Mouse (Mus musculus) ES-CJ7 (cell line): ENCODE measurements around the gene Igf2bp3.
"Not testable (repeated sequence)": the region's sequence is repeated elsewhere in the genome, so short reads cannot be mapped to it uniquely, and the experiment has no call there.

Experiments used
- DNase-seq: peaks from one replicate; pipeline ENCODE4 v3.0.0; 2011; ENCODE audit warnings: low read depth, low spot score

Igf2bp3 gene

GRCm38 (mm10) chr6:49214928-49215747, at the start of gene Igf2bp3:
TSS of gene Igf2bp3 (minus strand) at chr6:49214957.
- peak; percentile 97 for DNase-seq

DNA sequence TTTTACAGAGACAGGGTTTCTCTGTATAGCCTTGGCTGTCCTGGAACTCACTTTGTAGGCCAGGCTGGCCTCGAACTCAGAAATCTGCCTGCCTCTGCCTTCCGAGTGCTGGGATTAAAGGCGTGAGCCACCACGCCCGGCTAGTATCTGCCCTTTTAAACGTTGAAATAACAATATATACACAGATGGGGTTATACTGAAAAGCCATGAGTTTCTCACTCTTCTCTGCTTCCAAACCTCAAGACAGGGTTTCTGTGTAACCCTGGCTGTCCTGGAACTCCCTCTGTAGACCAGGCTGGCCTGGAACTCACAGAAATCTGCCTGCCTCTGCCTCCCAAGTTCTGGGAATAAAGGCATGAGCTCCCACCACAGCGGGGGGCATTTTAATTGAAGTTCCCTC, 49.7 kb upstream of the Igf2bp3 start:
- DNase-seq, result not testable (repeated sequence)

DNA sequence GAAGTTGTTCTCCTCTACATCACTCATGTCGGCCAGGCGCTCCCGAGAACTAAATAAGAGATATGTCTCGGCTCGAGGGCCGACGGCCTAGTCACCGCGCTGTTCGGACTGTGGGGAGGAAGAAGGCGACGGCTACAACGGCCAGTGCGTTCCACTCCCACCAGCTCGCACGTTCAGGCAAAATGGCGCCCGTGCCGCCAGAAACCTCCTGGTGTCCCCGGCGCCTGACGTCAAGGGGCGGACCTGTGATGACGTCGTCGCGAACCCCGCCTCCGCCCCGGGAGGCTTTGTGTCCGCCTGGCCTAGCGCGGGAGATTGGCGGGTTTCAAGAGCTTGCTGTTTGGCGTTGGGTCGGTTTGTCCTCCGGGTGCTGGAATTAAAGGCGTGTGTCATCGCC, 49.1 kb upstream of the Igf2bp3 start, which contains the start of gene Tra2a:
Gene Tra2a, minus strand, starts transcription at position 187 of the 397 bp plus-strand sequence.
- DNase-seq, result peak; percentile 97

GRCm38 (mm10) chr6:49263081-49263846, 48.5 kb upstream of the Igf2bp3 start:
- peak; percentile 52 for DNase-seq

GRCm38 (mm10) chr6:49262421-49262820, 47.7 kb upstream of the Igf2bp3 start:
- DNase-seq, result no peak

DNA sequence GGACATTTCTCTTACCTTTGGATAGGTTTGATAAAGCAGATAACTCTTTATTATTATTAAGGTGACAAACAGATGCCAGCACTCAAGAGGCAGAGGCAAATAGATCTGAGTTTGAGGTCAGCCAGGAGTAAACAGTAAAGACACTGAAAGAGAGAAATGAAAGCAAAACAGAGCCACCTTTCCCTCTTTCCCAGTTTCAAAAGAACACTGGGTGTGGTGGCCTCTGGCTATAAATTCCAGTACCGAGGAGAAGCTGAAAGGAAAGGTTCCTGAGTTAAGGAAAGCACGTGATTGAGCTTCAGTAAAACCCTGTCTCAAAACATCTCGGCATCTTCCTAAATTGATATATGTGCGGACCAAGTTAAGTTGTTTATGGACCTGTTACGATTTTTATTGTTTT, 45.0 kb upstream of the Igf2bp3 start:
- peak; percentile 68 for DNase-seq

DNA sequence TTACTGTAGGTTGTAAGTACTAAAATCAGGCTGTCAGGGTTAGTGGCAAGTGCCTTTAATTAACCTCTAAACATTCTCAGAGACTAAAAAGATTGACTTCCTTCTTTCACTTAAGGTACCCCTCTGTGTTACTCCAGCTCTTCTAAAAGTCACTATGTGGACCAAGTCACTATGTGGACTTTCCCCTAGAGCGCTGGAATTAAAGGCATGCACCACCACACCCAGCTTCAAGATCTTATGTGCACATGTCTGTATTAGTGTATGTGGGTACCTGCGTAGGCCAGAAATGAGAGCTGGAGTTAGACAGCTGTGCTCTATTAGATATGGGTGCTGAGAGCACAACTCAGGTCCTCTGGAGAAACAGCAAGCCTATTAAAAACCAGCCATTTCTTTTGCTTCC, 43.1 kb upstream of the Igf2bp3 start:
- DNase-seq, result no peak

GRCm38 (mm10) chr6:49252207-49252606, 37.5 kb upstream of the Igf2bp3 start:
- no peak for DNase-seq

GRCm38 (mm10) chr6:49251199-49251598, 36.4 kb upstream of the Igf2bp3 start:
- no peak for DNase-seq

GRCm38 (mm10) chr6:49247246-49247645, 32.5 kb upstream of the Igf2bp3 start:
- peak; percentile 77 for DNase-seq

GRCm38 (mm10) chr6:49242331-49242730, 27.6 kb upstream of the Igf2bp3 start:
- DNase-seq, result no peak

DNA sequence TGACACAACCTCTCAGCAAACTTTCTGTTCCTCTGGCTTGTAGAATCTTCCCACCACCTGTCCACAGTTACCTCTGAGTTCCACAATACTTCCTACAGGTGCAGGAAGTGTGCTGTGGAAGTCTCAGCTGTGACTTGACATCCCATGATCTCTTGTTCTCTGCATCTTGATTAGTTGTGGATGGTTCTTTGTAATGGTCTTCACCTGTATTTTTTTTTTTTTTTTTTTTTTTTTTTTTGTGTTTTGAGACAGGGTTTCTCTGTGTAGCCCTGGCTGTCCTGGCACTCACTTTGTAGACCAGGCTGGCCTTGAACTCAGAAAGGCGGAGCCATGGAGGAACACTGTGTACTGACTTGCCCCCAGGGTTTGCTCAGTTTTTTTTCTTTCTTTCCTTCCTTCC, 26.8 kb upstream of the Igf2bp3 start:
- DNase-seq, result no peak

DNA sequence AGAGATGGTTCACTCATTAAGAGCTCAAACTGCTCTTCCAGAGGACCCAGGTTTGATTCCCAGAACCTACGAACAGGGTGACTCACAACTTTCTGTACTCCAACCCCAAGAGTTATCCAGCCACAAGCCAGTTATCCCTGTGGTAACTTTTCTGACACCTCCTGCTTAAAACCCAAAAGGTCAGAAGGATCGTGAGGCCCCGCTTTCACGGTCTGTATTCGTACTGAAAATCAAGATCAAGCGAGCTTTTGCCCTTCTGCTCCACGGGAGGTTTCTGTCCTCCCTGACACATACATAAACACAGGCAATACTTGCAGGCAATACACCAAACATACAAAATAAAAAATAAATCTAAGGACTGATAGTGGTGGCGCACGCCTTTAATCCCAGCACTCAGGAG, 21.6 kb upstream of the Igf2bp3 start:
- DNase-seq, result peak; percentile 90

- peak; percentile 91 for DNase-seq
These were observed 18.6 kb upstream of the Igf2bp3 start for GRCm38 (mm10) chr6:49233356-49233755.

DNA sequence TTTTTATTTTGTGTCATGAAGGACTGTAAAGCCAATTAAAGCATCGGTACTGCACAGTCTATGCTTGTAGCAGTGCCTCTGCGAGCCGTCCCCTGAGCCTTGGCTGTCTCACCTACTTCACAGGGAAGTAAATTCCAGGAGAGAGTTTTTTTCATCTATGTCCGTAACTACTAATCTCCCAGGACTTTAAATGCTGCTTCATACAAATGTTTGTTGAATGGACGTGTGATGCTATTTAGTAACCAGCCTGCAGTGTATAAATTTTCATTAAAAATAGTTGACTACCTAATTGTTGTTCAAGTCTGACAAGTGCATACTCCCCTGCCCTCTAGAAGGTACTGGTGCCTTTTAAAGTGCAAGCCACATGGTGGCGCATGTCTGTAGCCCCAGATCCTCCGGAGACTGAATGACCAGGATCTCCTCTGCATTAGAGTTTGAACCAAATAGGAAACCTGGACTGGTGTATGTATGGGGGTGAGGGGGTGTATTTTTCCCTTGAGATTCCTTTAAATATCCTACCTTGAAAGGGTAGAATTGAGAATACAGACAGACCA, 13.4 kb upstream of the Igf2bp3 start:
- peak; percentile 77 for DNase-seq

DNA sequence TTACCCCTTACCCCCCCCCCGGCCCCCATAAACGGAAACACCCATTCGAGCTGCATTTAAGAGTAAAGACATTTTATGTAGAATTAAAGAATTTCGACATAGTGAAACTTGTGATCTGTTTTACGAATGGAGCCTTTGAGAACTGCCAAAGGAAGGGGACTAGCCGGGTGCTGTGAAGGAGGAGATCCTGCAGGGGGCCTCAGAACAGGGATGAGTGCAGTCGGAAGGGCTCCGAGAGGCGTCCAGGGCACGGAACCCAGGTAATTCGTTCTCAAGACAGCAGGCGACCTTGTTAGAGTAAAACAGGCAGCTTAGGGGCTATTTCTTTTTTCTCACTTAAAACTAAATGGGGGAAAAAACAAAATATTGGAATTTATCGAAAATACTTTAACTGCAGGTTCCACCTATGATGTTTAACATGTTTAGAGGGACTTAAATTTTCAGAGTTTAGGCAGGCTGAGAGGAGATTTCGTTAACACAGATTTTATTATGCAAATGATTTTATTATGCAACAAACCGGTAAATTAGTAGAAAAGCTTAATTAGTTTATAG, 12.5 kb upstream of the Igf2bp3 start:
- peak; percentile 88 for DNase-seq

GRCm38 (mm10) chr6:49225728-49226123, 11.0 kb upstream of the Igf2bp3 start:
- no peak for DNase-seq

DNA sequence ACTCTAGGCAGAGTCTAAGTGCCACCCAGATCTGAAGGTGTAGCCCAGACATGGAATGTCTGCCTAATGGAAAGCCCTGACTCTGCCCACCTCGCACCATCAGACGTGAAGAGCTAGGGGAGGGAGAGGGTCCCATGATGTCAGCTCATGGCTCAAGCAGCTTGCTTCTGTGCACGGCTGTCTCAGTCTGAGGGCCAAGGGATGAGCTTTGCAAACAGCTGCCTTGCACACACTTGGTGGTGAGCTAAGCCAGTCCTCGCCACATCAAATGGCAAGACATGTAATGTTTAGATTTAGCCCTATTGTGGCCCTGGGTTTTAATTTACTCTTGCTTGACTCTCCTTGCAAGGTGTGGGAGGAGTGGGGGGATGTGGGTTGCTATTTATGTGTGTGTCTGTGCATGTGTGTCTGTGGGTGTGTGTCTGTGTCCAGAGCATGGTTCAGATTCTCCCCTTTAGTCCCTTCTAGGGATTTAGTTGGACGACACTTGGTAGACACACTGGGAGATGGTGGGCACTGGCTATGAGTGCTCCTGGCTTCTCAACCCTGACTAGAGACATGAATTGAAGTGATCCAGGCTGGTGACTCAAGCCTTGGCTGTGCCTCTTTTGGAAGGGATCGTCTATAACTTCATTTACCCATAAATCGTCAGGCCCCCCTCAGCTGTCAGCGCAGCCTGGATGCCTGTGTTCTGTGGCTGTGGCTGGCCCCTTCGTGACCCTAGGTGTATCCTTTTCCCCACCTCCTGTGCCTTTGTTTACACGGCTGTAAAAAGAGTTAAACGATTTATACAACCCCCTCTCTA, 10.4 kb upstream of the Igf2bp3 start:
- DNase-seq, result no peak

- no peak for DNase-seq
These were observed 7.1 kb upstream of the Igf2bp3 start for GRCm38 (mm10) chr6:49221906-49222305.

DNA sequence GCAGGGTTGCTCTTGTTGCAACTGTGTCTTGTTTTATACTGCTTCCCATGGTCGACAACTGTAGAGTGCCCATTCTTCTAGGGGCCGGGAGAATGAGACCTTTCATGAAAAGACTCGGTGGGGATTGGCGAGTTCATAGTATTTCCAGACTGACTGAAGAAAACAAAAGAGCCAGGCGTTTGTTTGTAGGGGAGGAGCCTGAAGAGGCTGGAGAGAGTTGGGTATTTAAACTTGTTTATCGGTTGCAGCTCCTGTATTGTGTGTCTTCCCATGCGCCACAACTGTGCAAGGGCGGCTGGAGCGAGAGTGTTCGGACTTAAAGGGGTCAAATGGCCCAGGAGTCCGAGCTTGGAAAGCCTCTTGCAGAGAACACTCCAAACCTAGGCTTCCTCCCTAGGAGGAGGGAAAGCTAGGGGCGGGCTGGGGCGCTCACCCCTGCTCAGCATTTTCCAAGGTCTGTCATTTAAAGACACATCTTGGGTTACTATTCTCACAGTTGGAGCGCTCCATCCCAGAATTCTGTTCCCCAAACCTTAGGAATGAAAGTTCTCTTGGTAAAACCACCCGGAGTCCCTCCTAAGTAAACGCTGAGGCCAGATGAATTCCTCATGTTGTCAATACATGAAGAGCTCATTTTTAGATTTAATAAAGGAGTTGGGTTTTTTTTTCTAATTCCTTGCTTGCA, 5.3 kb upstream of the Igf2bp3 start:
- DNase-seq, result peak; percentile 83
